Mouse (Mus musculus): ENCODE results near the gene Gm11733.

Gene Gm11733

DNA sequence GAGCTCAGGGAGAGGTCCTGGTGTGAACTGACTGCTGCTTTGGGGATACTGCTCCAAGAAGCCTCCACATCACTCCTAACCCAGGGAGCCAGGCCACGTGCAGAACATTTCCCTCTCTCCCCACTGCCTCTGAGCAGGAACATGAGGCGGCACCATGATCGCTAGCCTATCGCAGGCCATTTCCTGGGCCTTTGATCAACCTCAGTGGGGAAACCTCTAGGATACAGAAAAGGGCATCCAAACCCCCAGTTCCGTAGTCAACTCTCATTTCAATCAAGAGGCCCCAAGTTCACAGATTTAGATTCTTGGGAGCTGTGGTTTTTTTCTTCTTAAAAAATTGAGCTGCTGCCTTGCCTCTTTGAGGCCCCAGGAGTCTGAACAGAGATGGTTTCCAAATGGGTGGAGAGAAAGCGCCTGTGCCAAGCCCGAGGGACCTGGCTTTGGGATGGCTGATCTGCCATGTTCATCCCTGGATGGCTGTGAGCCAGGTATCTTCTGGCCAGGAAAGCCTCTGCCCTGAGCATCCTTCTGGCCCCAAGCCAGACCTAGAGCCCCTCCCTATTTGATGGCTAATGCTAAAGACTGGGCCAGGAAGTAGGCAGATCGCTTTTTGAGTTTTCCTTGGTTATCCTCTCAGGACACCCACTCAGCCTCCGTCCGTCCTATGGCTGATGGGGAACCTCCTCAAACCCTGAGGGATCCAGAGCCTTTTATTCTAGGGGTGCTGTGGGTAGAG is 5.7 kb upstream of the Gm11733 start:
- peak; percentile 13 to 22 for DNase-seq

DNA sequence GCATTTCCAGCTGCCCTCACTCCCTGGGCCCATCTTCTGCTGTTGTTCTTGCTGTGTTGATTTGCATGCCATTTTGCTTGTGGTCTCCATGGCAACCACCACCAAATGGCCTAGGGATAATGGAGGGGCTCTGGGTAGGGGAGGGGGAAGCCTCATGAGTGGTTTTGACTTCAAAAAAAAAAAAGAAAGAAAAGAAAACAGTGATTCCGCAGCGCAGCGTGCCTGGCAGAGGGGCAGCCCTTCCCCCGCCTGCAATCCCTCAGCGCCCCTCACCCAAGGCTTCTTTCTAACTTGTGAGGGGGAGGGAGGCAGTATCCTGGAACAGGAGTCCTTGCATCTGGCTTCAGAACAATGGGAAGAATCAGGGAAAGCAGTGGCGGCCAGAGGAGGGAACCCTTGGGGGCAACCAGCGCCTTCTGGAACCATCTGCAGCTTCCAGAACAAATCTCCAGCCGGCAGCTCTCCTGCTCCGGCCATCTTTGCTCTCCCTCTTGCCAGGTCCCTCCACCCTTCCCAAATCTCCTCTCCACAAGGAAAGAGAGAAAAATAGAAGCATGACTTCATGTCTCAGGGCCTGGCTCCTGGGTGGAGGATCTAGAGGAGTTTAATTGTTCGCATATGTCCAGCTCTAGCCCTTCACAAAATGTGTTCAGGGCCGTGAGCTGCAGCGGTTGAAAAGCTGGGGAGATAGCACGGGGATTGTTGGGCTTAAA is 5.0 kb upstream of the Gm11733 start:
- DNase-seq = peak; percentile 18 to 38

DNA sequence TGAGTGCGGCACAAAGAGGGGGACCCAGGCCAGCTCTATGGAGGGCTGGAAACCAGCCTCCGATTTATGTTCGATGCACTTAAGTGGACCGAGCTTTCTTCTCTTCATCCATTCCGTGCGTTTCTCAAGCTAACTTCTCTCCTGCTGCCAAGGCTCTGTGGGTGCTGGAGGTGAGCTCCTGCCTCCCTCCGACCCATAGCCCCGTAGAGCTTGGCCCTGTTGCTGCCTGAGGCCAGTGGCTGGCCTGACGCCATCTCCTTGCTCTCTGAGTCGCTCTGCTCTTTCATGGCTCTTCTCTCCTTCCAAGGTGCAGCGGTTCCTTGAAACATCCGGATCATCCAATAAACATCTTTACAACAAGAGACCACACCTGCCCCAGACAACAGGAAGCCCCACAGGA is 4.4 kb upstream of the Gm11733 start:
- no peak for DNase-seq

DNA sequence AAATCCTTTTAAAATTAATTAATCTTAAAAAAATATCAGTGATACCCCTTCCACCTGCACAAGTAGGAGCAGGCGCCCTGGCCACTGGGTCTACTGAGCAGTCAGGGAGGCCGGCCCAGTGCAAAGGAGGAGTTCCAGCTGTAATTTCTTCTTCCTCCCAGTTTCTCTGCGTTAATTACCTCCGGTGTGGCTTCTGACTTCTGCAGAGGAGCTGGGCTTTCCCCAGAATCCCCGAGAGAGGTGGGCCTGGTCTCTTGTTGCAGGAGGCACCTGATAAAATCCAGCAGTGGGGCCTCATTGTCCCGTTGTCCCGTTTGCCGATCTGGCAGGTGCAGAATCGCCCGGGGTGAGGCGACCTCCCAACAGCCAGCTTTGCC is 1.9 kb upstream of the Gm11733 start:
- no peak for DNase-seq

DNA sequence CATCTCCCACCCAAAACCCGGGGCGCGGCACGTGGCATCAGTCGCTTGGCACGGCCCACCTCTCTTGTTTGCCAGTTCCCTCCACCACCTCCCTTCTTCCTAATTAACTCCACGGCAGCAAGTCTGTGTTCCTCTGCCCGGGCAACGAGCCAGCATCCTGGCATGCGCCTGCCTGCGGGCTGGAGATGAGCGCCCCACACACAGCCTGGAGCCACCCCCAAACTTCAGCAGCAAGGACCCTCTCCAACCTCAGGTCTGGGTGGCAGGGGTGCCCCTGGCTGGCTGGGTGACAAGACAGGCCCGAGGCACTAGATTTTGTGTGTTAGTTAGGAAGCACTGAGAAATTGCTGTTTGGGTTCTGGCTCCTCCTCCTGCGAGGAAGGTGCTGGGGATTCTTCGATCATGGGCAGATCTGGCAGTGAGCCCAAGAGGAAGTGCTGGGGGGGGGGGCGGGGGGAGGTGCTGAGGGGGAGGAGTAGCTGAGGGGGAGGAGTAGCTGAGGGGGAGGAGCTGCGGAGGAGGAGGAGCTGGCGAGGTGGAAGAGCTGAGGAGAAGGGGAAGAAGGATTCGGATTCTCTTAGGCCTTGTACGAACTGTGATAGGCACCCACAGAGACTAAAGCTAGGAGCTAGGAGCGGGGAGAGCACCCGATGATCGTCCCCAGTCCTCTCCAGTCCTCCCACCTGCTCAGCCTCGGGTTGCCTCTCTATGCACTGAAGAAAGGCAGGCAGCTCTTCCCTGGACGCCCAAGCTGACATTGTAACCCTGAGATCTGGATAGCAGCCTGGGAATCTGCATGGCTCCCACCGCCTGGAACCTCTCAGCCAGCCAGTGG is 1.3 kb upstream of the Gm11733 start:
- DNase-seq = peak; percentile 84 to 90

DNA sequence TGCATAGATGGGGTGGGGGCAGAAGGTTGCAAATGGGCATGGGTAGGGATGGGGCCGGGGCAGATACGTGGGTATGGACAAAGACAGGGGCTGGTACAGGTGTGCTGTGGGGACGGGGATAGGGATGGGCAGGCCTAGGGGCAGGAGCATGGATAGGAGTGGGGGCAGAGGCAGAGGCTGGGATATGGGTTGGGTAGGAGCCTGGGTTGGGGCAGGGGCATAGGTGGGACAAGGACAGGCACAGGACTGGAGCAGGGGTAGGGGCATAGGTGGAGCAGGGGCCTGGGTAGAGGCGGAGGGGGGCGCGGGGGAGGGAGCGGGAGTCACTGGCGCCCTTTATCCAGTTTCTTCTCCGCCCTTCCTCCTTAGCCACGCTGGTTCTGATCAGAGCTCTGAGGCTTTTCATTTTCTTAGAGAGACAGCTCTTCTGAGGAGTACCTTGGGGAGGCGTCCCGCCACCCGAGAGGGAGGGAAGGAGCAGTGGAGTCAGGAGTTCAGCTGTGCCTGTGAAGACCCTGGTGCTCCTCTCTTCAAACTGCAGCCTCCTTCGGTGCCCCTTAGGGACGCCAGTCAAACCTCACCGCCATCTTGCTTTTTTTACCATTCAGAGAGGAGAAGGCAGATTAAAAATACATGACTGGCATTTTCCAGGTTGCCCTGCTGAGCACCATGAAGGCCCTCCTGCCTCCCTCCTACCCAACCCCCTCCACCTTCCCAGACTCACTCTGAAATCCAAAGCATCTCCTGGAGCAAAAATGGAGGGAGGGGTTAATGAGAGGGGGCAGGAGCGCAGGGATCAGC is 7.4 kb downstream of the Gm11733 start:
- no peak for DNase-seq

DNA sequence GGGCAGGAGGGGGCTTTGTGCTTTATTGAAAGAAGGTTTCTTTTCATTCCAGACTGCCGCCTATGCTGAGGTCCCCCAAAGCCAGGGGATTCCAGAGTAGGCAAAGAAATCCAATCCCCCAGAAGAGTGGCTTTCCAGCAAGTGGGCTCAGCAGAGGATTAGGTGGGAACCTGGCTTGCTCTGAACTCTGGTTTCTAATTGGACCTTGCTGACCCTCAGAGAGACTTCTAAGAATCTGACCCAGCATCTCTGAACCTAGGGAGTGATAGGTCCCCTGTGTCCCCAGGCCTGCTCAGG is 8.0 kb downstream of the Gm11733 start:
- no peak for DNase-seq

DNA sequence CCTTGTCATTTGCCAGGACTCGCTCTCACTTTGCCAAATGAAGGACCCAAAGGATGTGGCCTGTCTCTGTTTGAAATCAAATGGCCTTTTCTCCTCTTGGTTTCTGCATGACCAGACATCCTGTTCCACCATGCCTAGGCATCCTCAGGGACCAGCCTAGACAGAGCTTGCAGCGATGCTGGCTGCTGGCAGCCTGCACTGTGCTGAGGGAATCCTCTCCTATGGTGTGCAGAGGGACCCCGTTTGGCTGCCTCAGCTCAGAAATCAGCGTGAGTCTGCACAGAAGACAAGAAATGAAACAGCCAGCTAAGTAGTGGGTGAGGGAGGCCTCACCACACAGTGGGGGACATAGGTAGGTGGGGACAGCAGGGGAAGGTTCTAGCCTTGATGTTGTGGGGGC is 12.6 kb downstream of the Gm11733 start:
- peak in 1 of 2 experiments; percentile 19 for DNase-seq

DNA sequence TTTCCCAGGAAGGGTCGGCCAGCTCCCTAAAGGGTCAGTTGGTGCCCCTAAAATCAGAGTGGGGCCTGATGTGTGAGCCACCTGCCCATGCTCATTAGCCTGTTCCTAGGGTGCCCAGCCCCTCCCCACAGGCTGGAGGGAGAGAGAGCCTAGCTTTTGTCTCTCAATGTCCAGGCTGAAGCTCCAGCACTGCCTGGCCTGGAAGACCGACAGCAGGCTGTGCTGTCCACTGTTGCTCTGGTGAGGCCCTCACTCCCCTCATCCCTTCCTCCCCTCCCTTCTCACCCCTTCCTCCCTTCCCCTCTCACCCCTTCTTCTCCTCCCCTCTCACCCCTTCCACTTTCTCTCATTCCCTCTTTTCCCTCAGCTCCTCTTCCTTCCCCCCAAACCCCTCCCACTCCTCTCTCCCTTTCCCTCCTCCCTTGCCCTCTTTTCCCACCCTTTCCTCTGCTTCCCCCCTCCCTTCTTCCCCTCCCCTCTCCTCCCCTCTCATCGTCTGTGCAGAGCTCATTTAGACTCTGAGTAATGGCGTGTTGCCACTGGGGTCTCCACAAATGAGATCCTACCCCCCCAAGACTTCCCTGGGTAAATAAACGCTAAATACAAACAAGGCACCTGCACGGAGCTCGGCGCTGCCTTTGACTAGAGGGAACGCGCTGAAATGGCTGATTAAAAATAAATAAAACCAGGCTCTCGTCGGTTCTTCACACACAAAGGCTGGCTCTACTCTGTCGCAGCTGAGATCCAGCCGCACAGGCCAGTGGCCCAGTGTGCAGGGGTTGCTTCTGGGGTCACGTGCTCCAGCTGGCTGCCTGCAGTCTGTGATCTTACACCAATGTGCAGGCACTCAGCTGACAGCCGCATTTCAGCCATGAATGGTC is 13.3 kb downstream of the Gm11733 start:
- DNase-seq = peak; percentile 70 to 84

DNA sequence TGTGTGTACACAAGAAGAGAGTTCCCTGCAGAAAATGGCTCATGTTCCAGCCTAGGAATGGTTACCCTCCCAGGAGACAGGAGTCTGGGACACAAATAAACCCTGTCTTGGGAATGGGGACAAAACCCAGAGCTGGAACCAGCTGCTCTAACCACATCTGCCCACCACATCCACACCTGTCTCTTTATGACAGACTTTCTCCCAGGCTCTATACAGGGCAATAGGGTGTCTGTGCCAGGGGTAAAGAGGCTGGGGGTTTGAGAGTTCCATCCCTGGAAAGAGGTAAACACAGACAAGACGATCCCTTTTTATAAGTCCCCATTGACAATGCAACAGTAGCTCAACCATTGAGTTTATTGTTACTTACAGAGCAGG is 14.0 kb downstream of the Gm11733 start:
- DNase-seq = no peak

DNA sequence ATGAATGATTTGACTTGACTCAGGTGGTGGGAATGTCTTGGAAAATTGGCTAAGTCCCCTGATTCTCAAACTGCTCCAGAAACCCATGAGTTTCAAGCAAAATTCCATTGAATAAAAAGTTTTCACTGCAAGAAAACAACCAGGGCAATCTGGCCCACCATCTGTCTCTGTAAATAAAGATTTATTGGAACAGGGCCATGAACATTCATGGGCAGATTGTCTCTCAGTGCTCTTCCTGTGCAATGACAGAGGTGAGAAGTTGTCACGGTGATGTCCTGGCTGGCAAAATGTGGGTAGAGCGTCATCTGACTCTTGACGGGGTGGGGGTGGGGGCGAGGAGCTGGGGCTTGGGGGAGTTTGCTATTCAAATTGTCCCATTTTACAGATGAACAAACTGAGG is 24.8 kb downstream of the Gm11733 start:
- DNase-seq = no peak

DNA sequence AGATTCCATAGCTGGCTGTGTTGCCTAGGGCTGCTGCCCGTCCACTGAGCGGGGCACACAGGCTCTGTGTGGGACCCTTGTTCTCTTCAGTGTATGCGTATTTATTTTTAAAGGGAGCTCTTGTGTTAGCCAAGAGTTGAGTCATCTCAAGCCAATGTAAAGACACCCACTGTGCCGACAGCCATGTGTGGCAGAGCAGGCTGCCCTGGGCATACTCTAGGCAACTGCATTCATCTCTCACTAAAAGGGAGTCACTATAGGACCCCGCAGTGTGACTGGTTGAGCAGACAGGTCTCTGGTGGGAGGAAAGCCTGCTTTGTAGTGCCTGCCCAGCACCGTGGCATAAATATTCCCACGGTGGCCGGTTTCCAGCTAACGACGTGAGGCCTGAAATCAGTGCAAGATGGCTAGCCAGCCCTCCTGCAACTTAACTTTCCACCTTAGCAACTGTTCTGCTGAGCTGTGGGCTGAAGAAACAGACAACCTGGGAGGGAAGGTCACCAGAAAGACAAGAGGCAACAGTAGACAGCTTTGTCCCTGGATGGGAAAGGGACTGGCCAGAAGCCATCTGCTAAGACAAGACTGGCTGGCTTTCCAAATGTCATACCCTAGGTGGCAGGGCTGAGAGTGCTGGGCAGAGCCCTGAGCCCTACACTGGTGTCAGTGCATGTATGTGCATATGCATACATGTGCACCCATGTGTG is 31.7 kb downstream of the Gm11733 start:
- DNase-seq = no peak

DNA sequence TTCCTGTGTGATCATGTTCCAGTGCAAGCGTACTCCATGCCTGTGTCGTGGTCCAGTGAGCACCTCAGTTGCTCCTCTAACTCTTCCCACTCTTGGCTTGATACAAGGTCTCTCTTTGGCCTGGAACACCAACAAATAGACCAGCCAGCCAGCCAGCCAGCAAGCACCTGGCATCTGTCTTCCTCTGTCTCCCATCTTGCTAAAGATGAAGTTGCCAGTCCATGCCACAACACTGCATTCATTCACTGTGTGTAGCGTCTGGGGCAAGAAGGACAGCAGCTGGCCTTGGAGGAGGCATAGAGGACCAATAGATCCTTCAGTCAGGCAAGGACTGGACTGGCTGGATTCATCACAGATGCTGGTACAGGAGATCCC is 32.2 kb downstream of the Gm11733 start:
- DNase-seq = no peak

DNA sequence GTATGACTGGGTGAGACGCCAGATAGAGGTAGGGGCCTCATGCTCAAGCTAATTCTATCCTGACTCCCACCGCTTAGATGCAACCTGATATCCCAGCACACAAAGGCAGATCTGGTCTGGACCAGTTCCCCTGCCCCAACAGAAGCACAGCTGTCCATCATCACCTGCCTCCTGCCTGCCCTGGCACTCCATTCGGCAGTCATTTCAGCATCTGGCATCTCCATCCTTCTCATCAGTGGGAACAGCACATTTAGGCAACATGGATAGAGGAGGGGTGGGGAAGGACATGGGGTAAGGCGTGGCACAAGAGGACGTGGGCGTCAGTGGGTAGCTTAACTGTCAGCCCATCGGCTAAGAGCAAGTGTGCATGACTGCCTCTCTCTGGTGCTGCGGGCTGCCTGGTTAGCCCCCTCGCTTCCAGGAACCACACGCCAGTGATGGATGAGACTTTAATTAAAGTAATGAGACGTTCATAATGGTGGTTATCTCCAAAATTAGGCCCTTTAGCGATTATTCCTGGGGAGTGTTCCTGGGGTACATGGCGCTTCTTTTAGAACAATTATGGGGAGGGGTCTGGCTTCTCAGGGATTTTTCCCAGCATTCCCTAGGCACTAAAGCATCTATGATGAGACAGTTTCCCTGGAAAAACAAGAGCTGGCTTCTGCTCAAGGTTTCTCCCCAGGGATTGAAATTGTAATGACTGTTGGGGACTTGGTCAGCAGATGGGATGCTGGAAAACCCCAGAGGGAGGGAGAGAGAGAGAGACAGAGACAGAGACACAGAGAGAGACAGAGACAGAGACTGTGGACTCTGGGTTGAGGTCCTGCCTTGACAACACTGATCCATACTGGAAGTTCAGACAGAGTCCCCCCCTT is 38.0 kb downstream of the Gm11733 start:
- DNase-seq = no peak

DNA sequence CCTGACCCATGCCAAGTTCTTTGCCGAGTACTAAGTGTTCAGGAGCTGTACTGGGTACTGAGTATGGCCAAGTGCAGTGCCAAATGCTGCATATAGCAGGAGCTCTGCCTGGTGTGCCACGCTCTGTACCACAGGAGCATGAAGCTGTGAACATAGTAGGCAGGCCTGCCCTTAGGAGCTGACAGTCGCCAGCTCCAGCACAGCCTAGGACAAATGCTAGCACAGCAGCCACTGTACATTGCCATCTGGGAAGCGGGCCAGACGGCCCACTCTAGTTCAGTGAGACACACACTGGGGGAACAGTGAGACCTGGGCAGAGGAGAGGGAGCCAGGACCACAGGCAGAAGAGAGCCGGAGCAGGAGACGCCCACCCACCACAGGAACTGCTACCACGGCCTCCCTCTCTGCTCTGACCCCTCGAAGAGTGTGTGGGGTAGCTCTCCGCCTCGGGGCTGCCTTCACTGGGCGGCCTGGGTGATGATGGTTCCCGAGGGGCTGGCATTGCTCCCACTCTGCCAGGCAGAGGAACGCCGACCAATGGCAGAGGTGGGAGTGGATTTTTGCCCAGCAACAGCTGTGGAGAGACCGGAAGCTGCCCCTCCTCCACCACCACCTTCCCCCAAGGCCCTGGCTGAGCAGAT is 38.8 kb downstream of the Gm11733 start:
- DNase-seq = peak; percentile 81 to 89

DNA sequence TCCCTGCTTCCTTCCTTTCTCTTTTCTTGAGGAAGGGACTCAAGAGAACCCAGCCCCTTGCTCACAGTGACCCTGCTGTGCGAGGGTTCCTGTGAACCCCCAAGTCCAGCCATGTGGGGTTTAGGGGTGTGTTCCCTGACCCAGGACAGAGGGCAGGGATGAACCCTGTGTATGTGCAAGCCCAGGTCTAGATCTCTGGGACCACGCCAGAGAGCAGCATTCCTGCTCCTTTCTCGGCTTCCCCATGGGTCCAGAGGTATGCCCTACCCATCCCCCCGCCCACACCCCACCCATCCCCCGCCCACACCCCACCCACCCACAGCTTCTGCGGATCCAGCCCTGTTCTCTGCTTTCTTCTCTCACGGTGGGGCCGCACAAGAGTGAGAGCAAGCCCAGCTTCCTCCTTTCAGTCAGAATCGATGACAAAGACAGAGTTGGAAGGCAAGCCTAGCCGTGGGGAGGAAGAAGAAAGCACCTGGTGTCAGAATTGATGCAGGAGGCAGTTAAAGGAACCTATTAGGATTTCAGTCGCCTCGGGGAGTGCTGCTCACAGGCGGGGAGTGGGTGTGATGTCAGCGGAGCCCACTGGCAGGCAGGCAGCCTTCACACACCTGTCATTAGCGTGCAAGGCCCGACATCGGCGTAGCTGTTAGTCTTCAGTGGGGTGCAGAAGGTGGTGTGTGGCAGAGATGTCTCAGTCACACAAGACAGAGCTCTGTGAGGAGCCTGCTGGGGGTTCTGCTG is 41.6 kb downstream of the Gm11733 start:
- no peak for DNase-seq

DNA sequence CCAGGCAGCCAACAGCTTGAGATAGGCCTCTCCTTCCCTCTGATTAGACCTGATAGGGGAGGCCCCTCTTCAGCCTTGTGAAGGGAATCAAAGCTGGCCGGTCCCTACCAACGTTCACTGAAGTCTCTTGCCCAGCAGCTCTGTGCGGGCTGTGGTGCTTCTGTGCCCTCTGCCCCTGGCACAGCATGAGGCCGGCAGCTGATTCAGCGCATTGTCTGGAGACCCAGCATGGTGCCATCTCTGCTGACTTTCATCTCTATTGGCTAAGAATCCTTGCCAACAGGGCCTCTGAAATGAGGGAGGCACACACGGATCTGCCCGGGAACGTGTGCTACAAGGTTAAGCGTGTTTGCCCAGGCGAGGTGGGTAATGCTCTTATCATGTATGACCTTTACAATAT is 48.2 kb downstream of the Gm11733 start:
- DNase-seq = no peak

DNA sequence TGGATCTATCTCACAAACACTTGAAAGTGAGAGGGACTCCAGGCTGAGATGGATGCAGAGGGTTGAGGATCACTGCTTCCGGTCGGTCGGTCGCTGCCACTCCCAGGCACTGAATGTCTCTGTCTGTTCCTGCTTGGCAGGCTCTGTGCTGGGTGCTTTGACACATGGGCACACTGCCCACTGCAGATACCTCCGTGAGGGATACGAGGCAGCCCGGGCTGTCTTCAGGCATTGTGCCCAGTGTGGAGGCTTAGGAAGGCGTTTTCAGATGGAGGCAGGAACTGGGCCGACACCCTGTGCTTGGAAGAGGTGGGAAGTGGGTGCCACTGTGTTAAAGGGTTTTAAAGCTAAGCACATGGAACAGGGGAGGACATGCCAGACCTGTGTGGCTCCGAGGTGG is 50.7 kb downstream of the Gm11733 start:
- DNase-seq = peak; percentile 44 to 54

All from kidney, postnatal 4 days (tissue).